Mouse (Mus musculus): ENCODE data around the gene Atp8b5. TPM values are rescaled to one million over a fixed set of nuclear protein-coding genes. Genes with fewer than 3 reads are reported as not detected.

Atp8b5 gene
- polyA plus RNA-seq, 1 experiment from 2014 or later: 0.60 TPM

- no peak for ATAC-seq (ENCODE audit: low FRiP score)
- Histone ChIP-seq H3K4me1 (replicated peaks; ENCODE audit: control insufficient read depth, insufficient read depth, low read length) (no peaks in the 10 kb centered on the region), H3K36me3 (replicated peaks; ENCODE audit: control insufficient read depth, insufficient read depth) (peaks cover 89% of the 10 kb centered on the region), H3K4me3 (replicated peaks; ENCODE audit: low read length) (no peak overlapping the region), H3K9me3 (ENCODE audit: control insufficient read depth, low read length) (no peaks in the 10 kb centered on the region), H3K27me3 (ENCODE audit: control insufficient read depth, insufficient read depth, low read length) (peaks cover 29% of the 10 kb centered on the region), H3K9ac (no peak overlapping the region), H3K4me2 (replicated peaks) (no peak overlapping the region), H3K27ac (no peak overlapping the region)
- 73% methylated on average over 28 of the region's 28 CpGs for WGBS
- DNase-seq (ENCODE audit: low spot score): no peak
Measured at GRCm38 (mm10) chr4:43421632-43422240, 154.8 kb downstream of the Atp8b5 start.

Other genes with a start within 250 kb of the Atp8b5 start
- 24.2 and 27.1 TPM in 2 replicates for gene Pigo, start 241.3 kb upstream of the Atp8b5 start, polyA plus RNA-seq (2014; fragmentation: Nextera tagmentation; extraction: Ambion mirVana)
- 215 and 231 TPM in 2 replicates for gene Stoml2, start 235.4 kb upstream of the Atp8b5 start, polyA plus RNA-seq (2014; fragmentation: Nextera tagmentation; extraction: Ambion mirVana)
- 22.6 and 22.9 TPM in 2 replicates for gene Fam214b, start 220.9 kb upstream of the Atp8b5 start, polyA plus RNA-seq (2014; fragmentation: Nextera tagmentation; extraction: Ambion mirVana)
- gene Unc13b, start 208.2 kb upstream of the Atp8b5 start, polyA plus RNA-seq (2014; fragmentation: Nextera tagmentation; extraction: Ambion mirVana): 18.9 and 19.5 TPM in 2 replicates
- gene Rusc2, start 114.8 kb downstream of the Atp8b5 start, polyA plus RNA-seq (2014; fragmentation: Nextera tagmentation; extraction: Ambion mirVana): 58.3 and 58.5 TPM in 2 replicates
- 1.6 and 2.2 TPM in 2 replicates for gene Fam166b, start 162.0 kb downstream of the Atp8b5 start, polyA plus RNA-seq (2014; fragmentation: Nextera tagmentation; extraction: Ambion mirVana)
- gene Tesk1, start 174.8 kb downstream of the Atp8b5 start, polyA plus RNA-seq (2014; fragmentation: Nextera tagmentation; extraction: Ambion mirVana): 21.8 and 22.6 TPM in 2 replicates
- gene Cd72, start 187.5 kb downstream of the Atp8b5 start, polyA plus RNA-seq (2014; fragmentation: Nextera tagmentation; extraction: Ambion mirVana): 6.4 and 7.5 TPM in 2 replicates
- not detected in 2 replicates for gene Sit1, start 216.6 kb downstream of the Atp8b5 start, polyA plus RNA-seq (2014; fragmentation: Nextera tagmentation; extraction: Ambion mirVana)
- gene Ccdc107, start 225.7 kb downstream of the Atp8b5 start, polyA plus RNA-seq (2014; fragmentation: Nextera tagmentation; extraction: Ambion mirVana): 80.3 and 92.0 TPM in 2 replicates
- 4.7 and 6.1 TPM in 2 replicates for gene Arhgef39, start 232.5 kb downstream of the Atp8b5 start, polyA plus RNA-seq (2014; fragmentation: Nextera tagmentation; extraction: Ambion mirVana)
- gene Car9, start 239.8 kb downstream of the Atp8b5 start, polyA plus RNA-seq (2014; fragmentation: Nextera tagmentation; extraction: Ambion mirVana): 0.16 and 0.26 TPM in 2 replicates